Mouse (Mus musculus) megakaryocyte progenitor cell, adult 5-6 weeks (primary cell): ENCODE results near the gene Arhgap19. TPM values are rescaled to one million over a fixed set of nuclear protein-coding genes. Genes with fewer than 3 reads are reported as not detected.

Experiments used
- ATAC-seq: replicated peaks from 2 replicates; pipeline ENCODE4 v1.8.0; 2016; ENCODE audit warnings: mild to moderate bottlenecking, moderate TSS enrichment, inconsistent platforms; ENCODE audit not compliant: poor library complexity
- total RNA-seq, 2 experiments: library from RNA; stranded (forward) in 1 of 2; stranded (reverse) in 1 of 2; fragments of 157-497, 149-512 nt in 1 of 2; fragments of 200-1000 nt in 1 of 2; gene quantifications; 2 replicates each; pipeline versions ENCODE4 v1.2.3 to v1.2.4; 2015 to 2017

Gene Arhgap19
- total RNA-seq, 2 experiments from 2014 or later = 48.6 to 57.3 TPM

GRCm38 (mm10) chr19:41747436-41747835, 54.4 kb downstream of the Arhgap19 start:
- ATAC-seq = no peak

- no peak for ATAC-seq
These were observed 55.8 kb downstream of the Arhgap19 start for GRCm38 (mm10) chr19:41745941-41746557.

DNA sequence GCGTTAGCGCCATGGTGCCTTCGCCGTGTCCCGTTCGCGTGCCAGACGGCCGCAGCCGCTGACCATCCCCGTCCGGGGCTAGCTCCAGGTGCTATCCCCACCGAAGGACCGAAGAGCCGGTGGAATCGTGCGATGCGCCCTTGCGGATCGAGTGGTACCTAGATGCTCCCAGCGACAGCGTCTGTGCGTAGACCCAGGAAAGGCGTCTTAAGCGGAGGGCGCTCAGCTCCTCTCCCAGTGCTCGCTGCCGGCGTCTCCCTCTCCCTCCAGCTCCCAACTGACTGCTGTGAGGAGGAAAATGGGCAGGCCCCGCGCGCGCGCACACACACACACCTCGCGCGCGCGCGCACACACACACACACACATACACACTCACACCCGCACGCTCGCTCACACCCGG, 58.5 kb downstream of the Arhgap19 start, which contains the start of gene Slit1:
Gene Slit1 (minus strand): TSS at position 270 of the 400 bp plus-strand sequence.
- ATAC-seq = no peak

GRCm38 (mm10) chr19:41738896-41739295, 63.0 kb downstream of the Arhgap19 start:
- no peak for ATAC-seq

DNA sequence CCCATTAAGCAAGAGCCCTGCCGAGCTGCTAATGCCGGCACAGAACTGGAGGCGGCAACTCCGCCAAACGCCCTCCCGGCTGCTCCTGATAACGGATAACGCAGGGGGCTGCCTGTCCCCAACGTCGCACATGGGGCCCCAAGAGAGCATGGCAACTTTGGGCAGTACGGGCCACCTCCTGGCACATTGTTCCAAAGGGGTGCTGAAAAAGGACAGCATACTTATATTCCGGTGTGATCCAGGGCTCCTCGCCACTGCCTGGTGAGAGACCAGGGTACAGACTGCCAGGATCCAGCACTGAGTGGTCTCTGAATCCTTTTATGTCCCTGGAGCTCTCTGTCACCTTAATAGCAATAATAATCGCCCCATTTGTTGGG, 63.4 kb downstream of the Arhgap19 start:
- ATAC-seq = no peak

- no peak for ATAC-seq
These were observed 64.0 kb downstream of the Arhgap19 start for GRCm38 (mm10) chr19:41737657-41738428.

- no peak for ATAC-seq
These were observed 67.2 kb downstream of the Arhgap19 start for GRCm38 (mm10) chr19:41734685-41735084.

DNA sequence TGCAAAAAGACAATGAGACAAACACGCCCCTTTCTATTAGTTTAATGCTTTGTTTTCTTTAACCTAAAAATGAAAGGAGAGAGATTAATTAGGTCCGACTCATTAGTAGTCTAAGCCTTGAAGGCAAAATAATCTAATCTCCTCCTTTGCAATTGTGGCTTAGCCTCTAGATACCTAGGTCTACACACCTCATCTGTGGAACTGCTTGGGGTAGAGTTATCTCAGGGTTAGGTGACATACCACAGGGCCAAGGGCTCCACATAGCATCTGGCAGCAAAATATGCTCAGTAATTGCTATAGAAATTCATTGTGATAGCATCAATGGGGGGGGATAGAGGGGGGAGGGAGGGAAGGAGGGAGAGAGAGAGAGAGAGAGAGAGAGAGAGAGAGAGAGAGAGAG, 76.4 kb downstream of the Arhgap19 start:
- ATAC-seq = no peak

DNA sequence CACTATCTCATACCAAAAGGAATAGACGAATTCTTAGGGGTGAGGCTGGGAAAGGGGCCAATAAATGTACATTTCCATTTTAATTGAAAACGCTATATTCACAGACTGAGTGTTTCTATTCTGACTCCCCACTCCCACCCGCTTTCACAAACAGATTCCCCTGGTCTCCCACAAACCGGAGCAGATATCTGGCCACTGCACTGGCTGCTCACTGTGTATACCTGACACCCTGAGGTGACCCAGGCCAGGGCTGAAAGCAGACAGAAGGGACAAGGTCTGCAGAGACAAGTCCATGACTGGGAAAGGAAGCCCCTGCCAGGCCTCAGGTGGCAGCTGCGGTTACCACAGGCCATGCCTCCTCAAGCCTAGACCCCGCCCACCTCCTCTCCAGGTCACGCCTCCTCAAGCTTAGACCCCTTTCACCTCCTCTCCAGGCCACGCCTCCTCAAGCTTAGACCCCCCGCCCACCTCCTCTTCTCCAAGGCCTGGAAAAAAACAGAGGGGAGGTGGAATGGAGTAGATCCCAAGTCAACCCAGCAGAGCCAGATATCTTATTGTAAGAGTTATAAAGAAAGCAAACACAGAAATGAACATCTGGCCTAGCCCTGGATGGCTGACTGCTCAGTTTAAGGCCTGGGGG, 76.9 kb downstream of the Arhgap19 start:
- no peak for ATAC-seq

DNA sequence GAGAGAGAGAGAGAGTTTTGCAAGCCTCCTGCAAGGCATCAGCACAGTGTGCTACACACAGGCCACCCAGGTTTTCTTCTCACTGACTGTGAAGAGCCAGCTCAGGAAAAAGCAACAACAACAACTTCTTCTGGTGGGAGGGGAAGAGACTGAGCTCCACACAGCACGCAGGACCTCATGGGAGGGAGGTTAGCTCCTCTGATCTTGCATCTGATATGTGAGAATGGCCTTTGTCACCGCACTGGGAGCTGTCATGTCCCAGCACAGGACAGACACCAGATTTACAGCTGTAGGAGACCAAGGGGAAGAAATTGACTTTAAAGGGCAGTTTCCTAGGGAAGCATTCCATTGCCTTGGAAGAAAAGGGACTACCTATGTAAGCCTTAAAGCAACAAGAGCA, 78.5 kb downstream of the Arhgap19 start:
- no peak for ATAC-seq

- ATAC-seq = no peak
These were observed 82.4 kb downstream of the Arhgap19 start for GRCm38 (mm10) chr19:41719436-41719835.

Other genes with a start within 250 kb of the Arhgap19 start
- 10.0 and 12.1 TPM in 2 replicates for gene Gm340, start 219.7 kb downstream of the Arhgap19 start, total RNA-seq (2015)
- 7.8 and 9.3 TPM in 2 replicates for gene Gm340, start 219.7 kb downstream of the Arhgap19 start, total RNA-seq (2017)
- not detected in 2 replicates for gene Slit1, start 58.4 kb downstream of the Arhgap19 start, total RNA-seq (2015)
- 0.03 and 0.29 TPM in 2 replicates for gene Slit1, start 58.4 kb downstream of the Arhgap19 start, total RNA-seq (2017)
- gene Frat1, start 27.9 kb upstream of the Arhgap19 start, total RNA-seq (2015) = 9.1 TPM in 2 replicates
- 9.5 and 11.7 TPM in 2 replicates for gene Frat1, start 27.9 kb upstream of the Arhgap19 start, total RNA-seq (2017)
- 25.2 and 27.8 TPM in 2 replicates for gene Frat2, start 46.1 kb upstream of the Arhgap19 start, total RNA-seq (2015)
- 28.2 and 29.8 TPM in 2 replicates for gene Frat2, start 46.1 kb upstream of the Arhgap19 start, total RNA-seq (2017)
- gene Rrp12, start 94.1 kb upstream of the Arhgap19 start, total RNA-seq (2015) = 10.4 and 10.5 TPM in 2 replicates
- 18.9 and 20.5 TPM in 2 replicates for gene Rrp12, start 94.1 kb upstream of the Arhgap19 start, total RNA-seq (2017)
- gene Pgam1, start 109.9 kb upstream of the Arhgap19 start, total RNA-seq (2015) = 1,044 and 1,130 TPM in 2 replicates
- 398 and 472 TPM in 2 replicates for gene Pgam1, start 109.9 kb upstream of the Arhgap19 start, total RNA-seq (2017)
- gene Exosc1, start 131.4 kb upstream of the Arhgap19 start, total RNA-seq (2015) = 90.1 and 96.9 TPM in 2 replicates
- 73.3 and 75.7 TPM in 2 replicates for gene Exosc1, start 131.4 kb upstream of the Arhgap19 start, total RNA-seq (2017)
- 52.7 and 54.9 TPM in 2 replicates for gene Zdhhc16, start 131.4 kb upstream of the Arhgap19 start, total RNA-seq (2015)
- 33.5 and 39.1 TPM in 2 replicates for gene Zdhhc16, start 131.4 kb upstream of the Arhgap19 start, total RNA-seq (2017)
- gene Mms19, start 179.1 kb upstream of the Arhgap19 start, total RNA-seq (2015) = 15.8 and 16.2 TPM in 2 replicates
- gene Mms19, start 179.1 kb upstream of the Arhgap19 start, total RNA-seq (2017) = 25.2 and 43.2 TPM in 2 replicates
- 11.2 and 13.4 TPM in 2 replicates for gene Ubtd1, start 179.7 kb upstream of the Arhgap19 start, total RNA-seq (2015)
- 11.9 and 12.3 TPM in 2 replicates for gene Ubtd1, start 179.7 kb upstream of the Arhgap19 start, total RNA-seq (2017)
- not detected in 2 replicates for gene Ankrd2, start 234.0 kb upstream of the Arhgap19 start, total RNA-seq (2015)
- gene Ankrd2, start 234.0 kb upstream of the Arhgap19 start, total RNA-seq (2017) = not detected in 2 replicates
- 0.20 TPM in 1 of 2 replicates, not detected in the other for gene Hoga1, start 243.6 kb upstream of the Arhgap19 start, total RNA-seq (2015)
- 0.24 and 0.33 TPM in 2 replicates for gene Hoga1, start 243.6 kb upstream of the Arhgap19 start, total RNA-seq (2017)